Mouse (Mus musculus): Measurements from ENCODE around the gene Pax5.

Gene Pax5

GRCm38 (mm10) chr4:44705967-44706366, 4.3 kb downstream of the Pax5 start:
- DNase-seq (ENCODE audit: low spot score): peak; percentile 31

- peak; percentile 68 for DNase-seq (ENCODE audit: low spot score)
Observed at GRCm38 (mm10) chr4:44705151-44705550, 5.1 kb downstream of the Pax5 start.

- peak; percentile 90 for DNase-seq (ENCODE audit: low spot score)
Observed at GRCm38 (mm10) chr4:44704369-44704745, 5.9 kb downstream of the Pax5 start.

- peak; percentile 15 for DNase-seq (ENCODE audit: low spot score)
Observed at GRCm38 (mm10) chr4:44703686-44704368, 6.5 kb downstream of the Pax5 start.

GRCm38 (mm10) chr4:44702891-44703685, 7.2 kb downstream of the Pax5 start:
- DNase-seq (ENCODE audit: low spot score): peak; percentile 41

GRCm38 (mm10) chr4:44702011-44702527, 8.2 kb downstream of the Pax5 start:
- peak; percentile 56 for DNase-seq (ENCODE audit: low spot score)

- DNase-seq (ENCODE audit: low spot score): peak; percentile 37
Observed at GRCm38 (mm10) chr4:44701513-44701912, 8.8 kb downstream of the Pax5 start.

GRCm38 (mm10) chr4:44696676-44697075, 13.6 kb downstream of the Pax5 start:
- no peak for DNase-seq (ENCODE audit: low spot score)

- no peak for DNase-seq (ENCODE audit: low spot score)
Observed at GRCm38 (mm10) chr4:44694369-44694768, 15.9 kb downstream of the Pax5 start.

- no peak for DNase-seq (ENCODE audit: low spot score)
Observed at GRCm38 (mm10) chr4:44685582-44685981, 24.7 kb downstream of the Pax5 start.

- DNase-seq (ENCODE audit: low spot score): no peak
Observed at GRCm38 (mm10) chr4:44680242-44680897, 29.9 kb downstream of the Pax5 start.

GRCm38 (mm10) chr4:44678641-44679040, 31.6 kb downstream of the Pax5 start:
- DNase-seq (ENCODE audit: low spot score): no peak

- DNase-seq (ENCODE audit: low spot score): no peak
Observed at GRCm38 (mm10) chr4:44678026-44678425, 32.3 kb downstream of the Pax5 start.

- DNase-seq (ENCODE audit: low spot score): no peak
Observed at GRCm38 (mm10) chr4:44674973-44675372, 35.3 kb downstream of the Pax5 start.

GRCm38 (mm10) chr4:44673726-44674125, 36.6 kb downstream of the Pax5 start:
- no peak for DNase-seq (ENCODE audit: low spot score)

GRCm38 (mm10) chr4:44672216-44672937, 37.9 kb downstream of the Pax5 start:
- peak; percentile 29 for DNase-seq (ENCODE audit: low spot score)

- DNase-seq (ENCODE audit: low spot score): no peak
Observed at GRCm38 (mm10) chr4:44671486-44671885, 38.8 kb downstream of the Pax5 start.

- no peak for DNase-seq (ENCODE audit: low spot score)
Observed at GRCm38 (mm10) chr4:44671035-44671434, 39.3 kb downstream of the Pax5 start.

GRCm38 (mm10) chr4:44670380-44670779, 39.9 kb downstream of the Pax5 start:
- DNase-seq (ENCODE audit: low spot score): no peak

GRCm38 (mm10) chr4:44669485-44670181, 40.7 kb downstream of the Pax5 start:
- no peak for DNase-seq (ENCODE audit: low spot score)

GRCm38 (mm10) chr4:44668574-44668973, 41.7 kb downstream of the Pax5 start:
- no peak for DNase-seq (ENCODE audit: low spot score)
